Mouse (Mus musculus) cerebellum, postnatal 4 days (tissue): ENCODE measurements around the gene Slc13a5.

Experiments
- DNase-seq, 2 experiments: peaks; one replicate each; pipeline ENCODE4 v3.0.0; 2022; ENCODE audit warnings: low spot score in 2 of 2, mixed read lengths in 1 of 2

The Slc13a5 gene

GRCm38 (mm10) chr11:72266960-72267560 is at the start of gene Slc13a5:
TSS of gene Slc13a5 (minus strand) at chr11:72267222.
- DNase-seq = no peak

- DNase-seq = no peak
Observed at GRCm38 (mm10) chr11:72314151-72314895, 47.3 kb upstream of the Slc13a5 start, which contains the start of gene Fbxo39. TSS of gene Fbxo39 (plus strand) at chr11:72314444.

GRCm38 (mm10) chr11:72311355-72312001 is 44.5 kb upstream of the Slc13a5 start:
- DNase-seq = no peak

- no peak for DNase-seq
Observed at GRCm38 (mm10) chr11:72310491-72310890, 43.5 kb upstream of the Slc13a5 start.

- DNase-seq = no peak
Observed at GRCm38 (mm10) chr11:72308982-72309381, 42.0 kb upstream of the Slc13a5 start.

- no peak for DNase-seq
Observed at GRCm38 (mm10) chr11:72307461-72307860, 40.4 kb upstream of the Slc13a5 start.

- peak in 1 of 2 experiments; percentile 32 for DNase-seq
Observed at GRCm38 (mm10) chr11:72302230-72302629, 35.2 kb upstream of the Slc13a5 start.

GRCm38 (mm10) chr11:72301334-72301733 is 34.3 kb upstream of the Slc13a5 start, which contains the start of gene Xaf1:
TSS of gene Xaf1 (plus strand) at chr11:72301629.
- DNase-seq = no peak

GRCm38 (mm10) chr11:72293116-72293515 is 26.1 kb upstream of the Slc13a5 start:
- DNase-seq = no peak

- no peak for DNase-seq
Observed at GRCm38 (mm10) chr11:72287543-72287942, 20.5 kb upstream of the Slc13a5 start.

- no peak for DNase-seq
Observed at GRCm38 (mm10) chr11:72287126-72287525, 20.1 kb upstream of the Slc13a5 start.

- no peak for DNase-seq
Observed at GRCm38 (mm10) chr11:72286651-72287050, 19.6 kb upstream of the Slc13a5 start.

GRCm38 (mm10) chr11:72285971-72286480 is 19.0 kb upstream of the Slc13a5 start:
- no peak for DNase-seq

GRCm38 (mm10) chr11:72284532-72285182 is 17.6 kb upstream of the Slc13a5 start:
- no peak for DNase-seq

- DNase-seq = no peak
Observed at GRCm38 (mm10) chr11:72283486-72284224, 16.6 kb upstream of the Slc13a5 start.

- no peak for DNase-seq
Observed at GRCm38 (mm10) chr11:72281852-72282400, 14.9 kb upstream of the Slc13a5 start.

- no peak for DNase-seq
Observed at GRCm38 (mm10) chr11:72281143-72281851, 14.3 kb upstream of the Slc13a5 start.

GRCm38 (mm10) chr11:72273341-72273740 is 6.3 kb upstream of the Slc13a5 start:
- DNase-seq = no peak

GRCm38 (mm10) chr11:72271761-72272160 is 4.7 kb upstream of the Slc13a5 start:
- DNase-seq = no peak
